Mouse (Mus musculus): ENCODE measurements at regions not wholly inside any gene's neighbourhood (a gene's known extent, or its start where the extent isn't known, plus 50 kb on each side); places are given as distances from the start of the nearest gene placed in this dataset.

- H3K9me3 ChIP-seq (replicated peaks; ENCODE audit: control insufficient read depth, low read length), result no peaks in the 10 kb centered on the region
- WGBS, result 62% methylated on average over 1 of the region's 1 CpGs
- H3K27ac ChIP-seq (replicated peaks; ENCODE audit: low read depth, low read length), result no peak overlapping the region
- no peaks in the 10 kb centered on the region for H3K36me3 ChIP-seq (replicated peaks; ENCODE audit: control insufficient read depth, insufficient read depth, low read depth, low read length)
- no peak overlapping the region for H3K4me3 ChIP-seq (ENCODE audit: low read depth, low read length)
- no peaks in the 10 kb centered on the region for H3K27me3 ChIP-seq (ENCODE audit: control insufficient read depth, insufficient read depth, low read length)
- ATAC-seq (replicated peaks; ENCODE audit: insufficient number of reproducible peaks, low FRiP score, low TSS enrichment, low read depth), result no peak
- H3K4me1 ChIP-seq (ENCODE audit: control insufficient read depth, insufficient read depth, low read length), result no peaks in the 10 kb centered on the region
- H3K9ac ChIP-seq (replicated peaks; ENCODE audit: low read length), result no peak overlapping the region
- no peak overlapping the region for H3K4me2 ChIP-seq (ENCODE audit: low read depth, low read length)
- no peak for DNase-seq (ENCODE audit: low spot score)
These were observed 388.3 kb downstream of the 9430069I07Rik start for GRCm38 (mm10) chr15:33969409-33969808.

- Histone ChIP-seq H3K4me1 (ENCODE audit: control insufficient read depth, insufficient read depth, low read length) (no peaks in the 10 kb centered on the region), H3K9ac (replicated peaks; ENCODE audit: low read length) (no peak overlapping the region), H3K36me3 (replicated peaks; ENCODE audit: control insufficient read depth, insufficient read depth, low read depth, low read length) (no peaks in the 10 kb centered on the region), H3K27me3 (ENCODE audit: control insufficient read depth, insufficient read depth, low read length) (no peaks in the 10 kb centered on the region), H3K27ac (replicated peaks; ENCODE audit: low read depth, low read length) (no peak overlapping the region), H3K4me2 (ENCODE audit: low read depth, low read length) (no peak overlapping the region), H3K4me3 (ENCODE audit: low read depth, low read length) (no peak overlapping the region), H3K9me3 (replicated peaks; ENCODE audit: control insufficient read depth, low read length) (no peaks in the 10 kb centered on the region)
- WGBS, result 74% methylated on average over 4 of the region's 4 CpGs
- no peak for DNase-seq (ENCODE audit: low spot score)
- ATAC-seq (replicated peaks; ENCODE audit: insufficient number of reproducible peaks, low FRiP score, low TSS enrichment, low read depth), result no peak
These were observed 422.5 kb downstream of the 9430069I07Rik start for GRCm38 (mm10) chr15:33935013-33935664.

GRCm38 (mm10) chr15:33926446-33926845, 431.2 kb downstream of the 9430069I07Rik start:
- Histone ChIP-seq H3K27me3 (ENCODE audit: control insufficient read depth, insufficient read depth, low read length) (no peaks in the 10 kb centered on the region), H3K4me3 (ENCODE audit: low read depth, low read length) (no peak overlapping the region), H3K36me3 (replicated peaks; ENCODE audit: control insufficient read depth, insufficient read depth, low read depth, low read length) (no peaks in the 10 kb centered on the region), H3K9ac (replicated peaks; ENCODE audit: low read length) (no peak overlapping the region), H3K27ac (replicated peaks; ENCODE audit: low read depth, low read length) (no peak overlapping the region), H3K4me1 (ENCODE audit: control insufficient read depth, insufficient read depth, low read length) (no peaks in the 10 kb centered on the region), H3K4me2 (ENCODE audit: low read depth, low read length) (no peak overlapping the region), H3K9me3 (replicated peaks; ENCODE audit: control insufficient read depth, low read length) (no peaks in the 10 kb centered on the region)
- DNase-seq (ENCODE audit: low spot score) (no peak), ATAC-seq (replicated peaks; ENCODE audit: insufficient number of reproducible peaks, low FRiP score, low TSS enrichment, low read depth) (no peak)
- WGBS, result 51% methylated on average over 2 of the region's 2 CpGs

GRCm38 (mm10) chr15:33924094-33924890, 433.4 kb downstream of the 9430069I07Rik start:
- DNase-seq (ENCODE audit: low spot score), result peak; percentile 62
- no peak overlapping the region for H3K4me3 ChIP-seq (ENCODE audit: low read depth, low read length)
- no peaks in the 10 kb centered on the region for H3K9me3 ChIP-seq (replicated peaks; ENCODE audit: control insufficient read depth, low read length)
- no peak overlapping the region for H3K27ac ChIP-seq (replicated peaks; ENCODE audit: low read depth, low read length)
- no peaks in the 10 kb centered on the region for H3K27me3 ChIP-seq (ENCODE audit: control insufficient read depth, insufficient read depth, low read length)
- ATAC-seq (replicated peaks; ENCODE audit: insufficient number of reproducible peaks, low FRiP score, low TSS enrichment, low read depth), result no peak
- no peaks in the 10 kb centered on the region for H3K36me3 ChIP-seq (replicated peaks; ENCODE audit: control insufficient read depth, insufficient read depth, low read depth, low read length)
- no peaks in the 10 kb centered on the region for H3K4me1 ChIP-seq (ENCODE audit: control insufficient read depth, insufficient read depth, low read length)
- H3K9ac ChIP-seq (replicated peaks; ENCODE audit: low read length), result no peak overlapping the region
- no peak overlapping the region for H3K4me2 ChIP-seq (ENCODE audit: low read depth, low read length)
- WGBS, result 56% methylated on average over 5 of the region's 5 CpGs

- DNase-seq (ENCODE audit: low spot score), result no peak
These were observed 442.8 kb downstream of the 9430069I07Rik start for GRCm38 (mm10) chr15:33914891-33915290.

GRCm38 (mm10) chr15:33906727-33907479, 450.8 kb downstream of the 9430069I07Rik start:
- ATAC-seq (replicated peaks; ENCODE audit: insufficient number of reproducible peaks, low FRiP score, low TSS enrichment, low read depth), result no peak
- WGBS, result 67% methylated on average over 5 of the region's 5 CpGs
- no peak for DNase-seq (ENCODE audit: low spot score)

More at GRCm38 (mm10) chr15:33914891-33915290, 442.8 kb downstream of the 9430069I07Rik start:
- no peaks in the 10 kb centered on the region for H3K36me3 ChIP-seq (replicated peaks; ENCODE audit: control insufficient read depth, insufficient read depth, low read depth, low read length)
- H3K4me2 ChIP-seq (ENCODE audit: low read depth, low read length), result no peak overlapping the region
- ATAC-seq (replicated peaks; ENCODE audit: insufficient number of reproducible peaks, low FRiP score, low TSS enrichment, low read depth), result no peak
- WGBS, result 75% methylated on average over 1 of the region's 1 CpGs
- H3K9ac ChIP-seq (replicated peaks; ENCODE audit: low read length), result no peak overlapping the region
- H3K4me1 ChIP-seq (ENCODE audit: control insufficient read depth, insufficient read depth, low read length), result no peaks in the 10 kb centered on the region
- H3K27me3 ChIP-seq (ENCODE audit: control insufficient read depth, insufficient read depth, low read length), result no peaks in the 10 kb centered on the region
- no peak overlapping the region for H3K27ac ChIP-seq (replicated peaks; ENCODE audit: low read depth, low read length)
- H3K9me3 ChIP-seq (replicated peaks; ENCODE audit: control insufficient read depth, low read length), result no peaks in the 10 kb centered on the region
- no peak overlapping the region for H3K4me3 ChIP-seq (ENCODE audit: low read depth, low read length)

GRCm38 (mm10) chr15:33896076-33896475, 461.6 kb downstream of the 9430069I07Rik start:
- no peaks in the 10 kb centered on the region for H3K36me3 ChIP-seq (replicated peaks; ENCODE audit: control insufficient read depth, insufficient read depth, low read depth, low read length)
- no peak overlapping the region for H3K9ac ChIP-seq (replicated peaks; ENCODE audit: low read length)
- H3K27ac ChIP-seq (replicated peaks; ENCODE audit: low read depth, low read length), result no peak overlapping the region
- H3K4me1 ChIP-seq (ENCODE audit: control insufficient read depth, insufficient read depth, low read length), result no peaks in the 10 kb centered on the region
- WGBS, result 79% methylated on average over 2 of the region's 2 CpGs
- DNase-seq (ENCODE audit: low spot score) (no peak), ATAC-seq (replicated peaks; ENCODE audit: insufficient number of reproducible peaks, low FRiP score, low TSS enrichment, low read depth) (no peak)
- H3K27me3 ChIP-seq (ENCODE audit: control insufficient read depth, insufficient read depth, low read length), result no peaks in the 10 kb centered on the region
- no peak overlapping the region for H3K4me2 ChIP-seq (ENCODE audit: low read depth, low read length)
- H3K9me3 ChIP-seq (replicated peaks; ENCODE audit: control insufficient read depth, low read length), result no peaks in the 10 kb centered on the region
- H3K4me3 ChIP-seq (ENCODE audit: low read depth, low read length), result no peak overlapping the region

More at GRCm38 (mm10) chr15:33906727-33907479, 450.8 kb downstream of the 9430069I07Rik start:
- no peaks in the 10 kb centered on the region for H3K27me3 ChIP-seq (ENCODE audit: control insufficient read depth, insufficient read depth, low read length)
- no peak overlapping the region for H3K27ac ChIP-seq (replicated peaks; ENCODE audit: low read depth, low read length)
- H3K9me3 ChIP-seq (replicated peaks; ENCODE audit: control insufficient read depth, low read length), result no peaks in the 10 kb centered on the region
- no peak overlapping the region for H3K4me3 ChIP-seq (ENCODE audit: low read depth, low read length)
- H3K4me1 ChIP-seq (ENCODE audit: control insufficient read depth, insufficient read depth, low read length), result no peaks in the 10 kb centered on the region
- H3K9ac ChIP-seq (replicated peaks; ENCODE audit: low read length), result no peak overlapping the region
- H3K4me2 ChIP-seq (ENCODE audit: low read depth, low read length), result no peak overlapping the region
- H3K36me3 ChIP-seq (replicated peaks; ENCODE audit: control insufficient read depth, insufficient read depth, low read depth, low read length), result no peaks in the 10 kb centered on the region
